Mouse (Mus musculus): Measurements from ENCODE around the gene Kcnq1. TPM values are rescaled to one million over a fixed set of nuclear protein-coding genes. Genes with fewer than 3 reads are reported as not detected.

Kcnq1 gene
- polyA plus RNA-seq, 1 experiment from 2014 or later, result 1.0 TPM

- H3K27me3 ChIP-seq (replicated peaks; ENCODE audit: low read depth, poor library complexity, severe bottlenecking), result peaks cover 42% of the 10 kb centered on the region
- no peak overlapping the region for H3K4me3 ChIP-seq
- peak; percentile 4 for DNase-seq (ENCODE audit: low spot score)
- WGBS, result 90% methylated on average over 7 of the region's 7 CpGs
- H3K4me1 ChIP-seq, result 0 out of 2 replicates have a peak, but pooled peaks cover 2% of the 10 kb centered on the region
- no peaks in the 10 kb centered on the region for H3K9me3 ChIP-seq
- no peaks in the 10 kb centered on the region for H3K36me3 ChIP-seq (replicated peaks)
- no peak overlapping the region for H3K27ac ChIP-seq (replicated peaks)
Observed at GRCm38 (mm10) chr7:143194064-143194463, 87.9 kb downstream of the Kcnq1 start.

DNA sequence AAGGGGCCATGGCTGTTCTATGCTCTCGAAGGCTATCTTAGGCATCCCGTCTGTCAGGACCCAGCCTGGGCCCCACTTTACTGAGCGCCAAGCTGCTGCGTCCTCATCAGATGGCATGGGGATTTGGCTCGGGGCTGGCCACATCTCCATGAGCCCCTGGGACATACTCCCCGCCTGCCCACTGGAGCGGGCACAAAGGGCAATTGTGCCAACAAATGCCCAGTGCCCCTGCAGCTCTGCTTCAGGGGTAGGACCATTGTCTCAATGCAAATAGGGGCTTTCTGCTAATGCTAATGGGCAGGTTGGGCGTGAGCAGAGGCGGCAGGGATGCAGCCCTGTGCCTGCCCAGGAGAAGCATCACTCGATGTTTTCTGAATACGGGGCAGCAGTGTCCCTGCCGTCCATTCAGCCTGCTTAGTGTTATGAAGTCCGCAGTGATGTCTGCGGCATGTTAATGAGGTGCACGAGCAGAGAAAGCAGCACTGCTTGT lies 91.8 kb downstream of the Kcnq1 start:
- H3K27me3 ChIP-seq (replicated peaks; ENCODE audit: low read depth, poor library complexity, severe bottlenecking), result peaks cover 37% of the 10 kb centered on the region
- WGBS, result 52% methylated on average over 15 of the region's 15 CpGs
- H3K4me1 ChIP-seq, result 0 out of 2 replicates have a peak, but pooled peaks cover 2% of the 10 kb centered on the region
- DNase-seq (ENCODE audit: low spot score), result peak; percentile 8
- H3K36me3 ChIP-seq (replicated peaks), result no peaks in the 10 kb centered on the region
- H3K27ac ChIP-seq (replicated peaks), result no peak overlapping the region
- H3K9me3 ChIP-seq, result no peaks in the 10 kb centered on the region
- no peak overlapping the region for H3K4me3 ChIP-seq

- Histone ChIP-seq H3K36me3 (replicated peaks) (no peaks in the 10 kb centered on the region), H3K27ac (replicated peaks) (no peak overlapping the region), H3K4me1 (0 out of 2 replicates have a peak, but pooled peaks cover 2% of the 10 kb centered on the region), H3K4me3 (no peak overlapping the region), H3K9me3 (no peaks in the 10 kb centered on the region), H3K27me3 (replicated peaks; ENCODE audit: low read depth, poor library complexity, severe bottlenecking) (peaks cover 37% of the 10 kb centered on the region)
- 57% methylated on average over 7 of the region's 7 CpGs for WGBS
- no peak for DNase-seq (ENCODE audit: low spot score)
Observed at GRCm38 (mm10) chr7:143198443-143198842, 92.3 kb downstream of the Kcnq1 start.

- WGBS, result 83% methylated on average over 2 of the region's 2 CpGs
- H3K27me3 ChIP-seq (replicated peaks; ENCODE audit: low read depth, poor library complexity, severe bottlenecking), result peaks cover 30% of the 10 kb centered on the region
- DNase-seq (ENCODE audit: low spot score), result no peak
- no peaks in the 10 kb centered on the region for H3K9me3 ChIP-seq
- 0 out of 2 replicates have a peak, but pooled peaks cover 2% of the 10 kb centered on the region for H3K4me1 ChIP-seq
- H3K4me3 ChIP-seq, result no peak overlapping the region
- no peak overlapping the region for H3K27ac ChIP-seq (replicated peaks)
- no peaks in the 10 kb centered on the region for H3K36me3 ChIP-seq (replicated peaks)
Observed at GRCm38 (mm10) chr7:143201255-143201654, 95.1 kb downstream of the Kcnq1 start.

DNA sequence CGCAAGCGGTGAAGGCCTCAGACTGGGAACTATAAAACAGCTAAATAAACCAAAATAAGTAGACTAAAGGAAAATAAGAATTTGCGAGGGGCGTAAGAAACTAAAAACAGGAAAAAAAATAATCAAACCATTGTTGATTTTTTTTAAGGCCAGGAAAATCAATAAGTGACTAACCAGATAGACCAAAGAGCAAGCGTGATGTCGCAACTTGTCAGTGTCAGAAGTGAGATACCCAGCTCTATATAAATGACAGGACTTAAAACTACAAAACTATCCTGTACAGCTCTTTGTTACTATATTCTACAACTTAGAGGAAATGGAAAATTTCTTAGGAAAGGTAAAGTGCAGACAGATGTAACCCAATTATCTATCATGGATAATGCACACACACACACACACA lies 97.7 kb downstream of the Kcnq1 start:
- Histone ChIP-seq H3K27me3 (replicated peaks; ENCODE audit: low read depth, poor library complexity, severe bottlenecking) (peaks cover 4% of the 10 kb centered on the region), H3K9me3 (no peaks in the 10 kb centered on the region), H3K4me3 (no peak overlapping the region), H3K4me1 (no peaks in the 10 kb centered on the region), H3K27ac (replicated peaks) (no peak overlapping the region), H3K36me3 (replicated peaks) (no peaks in the 10 kb centered on the region)
- DNase-seq (ENCODE audit: low spot score), result no peak
- 95% methylated on average over 6 of the region's 6 CpGs for WGBS

- Histone ChIP-seq H3K9me3 (no peaks in the 10 kb centered on the region), H3K27me3 (replicated peaks; ENCODE audit: low read depth, poor library complexity, severe bottlenecking) (no peaks in the 10 kb centered on the region), H3K36me3 (replicated peaks) (no peaks in the 10 kb centered on the region), H3K27ac (replicated peaks) (no peak overlapping the region), H3K4me1 (no peaks in the 10 kb centered on the region), H3K4me3 (no peak overlapping the region)
- DNase-seq (ENCODE audit: low spot score), result no peak
- WGBS, result 50% methylated on average over 4 of the region's 4 CpGs
Observed at GRCm38 (mm10) chr7:143207044-143207443, 100.9 kb downstream of the Kcnq1 start.

GRCm38 (mm10) chr7:143210796-143211195 lies 104.6 kb downstream of the Kcnq1 start:
- no peaks in the 10 kb centered on the region for H3K27me3 ChIP-seq (replicated peaks; ENCODE audit: low read depth, poor library complexity, severe bottlenecking)
- no peaks in the 10 kb centered on the region for H3K36me3 ChIP-seq (replicated peaks)
- H3K4me1 ChIP-seq, result no peaks in the 10 kb centered on the region
- 82% methylated on average over 4 of the region's 4 CpGs for WGBS
- H3K27ac ChIP-seq (replicated peaks), result no peak overlapping the region
- H3K4me3 ChIP-seq, result no peak overlapping the region
- H3K9me3 ChIP-seq, result no peaks in the 10 kb centered on the region
- no peak for DNase-seq (ENCODE audit: low spot score)

DNA sequence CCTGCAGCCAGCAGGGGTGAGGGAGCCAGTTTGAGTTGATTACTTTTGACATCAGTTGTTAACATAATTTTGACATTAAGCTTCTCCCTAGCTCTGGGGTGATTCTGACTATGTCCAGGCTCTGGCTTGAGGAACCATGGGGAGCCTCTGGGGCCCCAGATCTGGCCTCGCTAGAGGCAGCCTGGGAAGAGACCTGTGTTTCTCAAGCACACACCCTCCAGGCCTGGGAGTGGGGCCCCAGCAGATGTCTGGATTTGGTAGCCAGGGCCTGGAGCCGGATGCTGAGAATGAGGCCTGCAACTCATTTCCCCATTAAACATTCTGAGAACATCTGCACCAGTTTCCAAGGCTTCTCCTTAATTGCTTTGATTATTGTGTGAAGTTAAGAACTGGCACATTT lies 145.0 kb downstream of the Kcnq1 start:
- Histone ChIP-seq H3K27ac (replicated peaks) (no peak overlapping the region), H3K9me3 (peaks cover 31% of the 10 kb centered on the region), H3K27me3 (replicated peaks; ENCODE audit: low read depth, poor library complexity, severe bottlenecking) (no peaks in the 10 kb centered on the region), H3K36me3 (replicated peaks) (peaks cover 79% of the 10 kb centered on the region), H3K4me1 (peaks cover 16% of the 10 kb centered on the region), H3K4me3 (no peak overlapping the region)
- peak; percentile 63 for DNase-seq (ENCODE audit: low spot score)
- WGBS, result 60% methylated on average over 2 of the region's 2 CpGs

DNA sequence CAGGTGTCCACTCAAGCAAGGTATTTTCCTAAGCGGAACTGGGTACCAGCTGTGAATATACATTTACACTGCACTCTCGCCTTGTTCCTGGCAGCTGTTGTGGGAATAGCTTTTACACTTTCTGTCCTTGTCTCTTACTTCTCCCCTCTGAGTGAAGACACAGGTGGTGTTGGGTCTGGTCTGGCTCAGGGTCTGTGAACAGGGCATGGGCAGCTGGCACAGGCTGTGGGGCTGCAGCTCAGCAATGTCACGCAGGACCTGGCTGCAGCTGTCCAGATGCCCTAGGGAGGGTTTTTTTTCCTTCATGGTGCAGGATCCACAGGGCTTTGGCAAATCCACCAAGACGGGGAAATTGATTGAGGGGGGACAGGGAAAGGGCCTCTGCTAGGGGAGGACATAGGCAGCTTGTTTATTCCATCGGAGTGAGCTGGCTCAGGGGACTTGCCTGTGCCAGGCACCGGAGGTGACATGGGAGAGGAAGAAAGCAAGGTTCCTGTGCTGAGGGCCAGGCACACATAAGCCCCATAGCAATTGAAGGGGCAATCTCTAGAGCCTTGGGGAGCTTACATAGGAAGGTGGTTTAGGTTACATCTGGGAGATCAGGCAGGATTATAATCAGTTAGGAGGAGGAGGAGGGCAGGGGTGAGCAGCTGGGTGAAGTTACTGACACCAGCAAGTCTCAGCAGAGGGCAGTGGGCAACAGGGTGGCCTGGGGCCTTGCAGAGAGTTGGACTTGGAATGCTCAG lies 147.1 kb downstream of the Kcnq1 start:
- H3K36me3 ChIP-seq (replicated peaks), result peaks cover 88% of the 10 kb centered on the region
- H3K9me3 ChIP-seq, result peaks cover 31% of the 10 kb centered on the region
- H3K4me1 ChIP-seq, result peaks cover 16% of the 10 kb centered on the region
- 77% methylated on average over 6 of the region's 6 CpGs for WGBS
- no peak overlapping the region for H3K4me3 ChIP-seq
- H3K27me3 ChIP-seq (replicated peaks; ENCODE audit: low read depth, poor library complexity, severe bottlenecking), result no peaks in the 10 kb centered on the region
- no peak overlapping the region for H3K27ac ChIP-seq (replicated peaks)
- DNase-seq (ENCODE audit: low spot score), result no peak

- 92% methylated on average over 2 of the region's 2 CpGs for WGBS
- DNase-seq (ENCODE audit: low spot score), result no peak
- no peak overlapping the region for H3K27ac ChIP-seq (replicated peaks)
- H3K9me3 ChIP-seq, result peaks cover 23% of the 10 kb centered on the region
- peaks cover 16% of the 10 kb centered on the region for H3K4me1 ChIP-seq
- H3K4me3 ChIP-seq, result no peak overlapping the region
- peaks cover 80% of the 10 kb centered on the region for H3K36me3 ChIP-seq (replicated peaks)
- H3K27me3 ChIP-seq (replicated peaks; ENCODE audit: low read depth, poor library complexity, severe bottlenecking), result no peaks in the 10 kb centered on the region
Observed at GRCm38 (mm10) chr7:143254901-143255300, 148.7 kb downstream of the Kcnq1 start.

DNA sequence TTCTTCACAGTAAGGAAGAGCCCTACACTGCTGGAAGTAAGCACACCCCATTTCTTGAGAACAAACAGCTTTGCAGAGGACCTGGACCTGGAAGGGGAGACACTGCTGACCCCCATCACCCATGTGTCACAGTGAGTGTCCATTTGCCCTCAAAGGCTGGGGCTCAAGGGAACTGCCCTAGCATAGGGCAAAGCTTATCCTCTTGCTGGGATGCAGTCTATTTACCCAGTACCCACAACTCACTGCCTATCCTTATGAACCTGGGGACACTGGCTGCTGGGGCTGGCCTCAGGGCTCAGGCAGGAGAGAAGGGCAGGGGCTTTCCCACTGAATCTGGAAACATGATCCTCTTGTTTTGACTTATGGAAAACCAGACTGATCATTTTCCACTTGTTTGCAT lies 155.1 kb downstream of the Kcnq1 start:
- Histone ChIP-seq H3K27me3 (replicated peaks; ENCODE audit: low read depth, poor library complexity, severe bottlenecking) (no peaks in the 10 kb centered on the region), H3K9me3 (no peaks in the 10 kb centered on the region), H3K4me3 (no peak overlapping the region), H3K27ac (replicated peaks) (no peak overlapping the region), H3K4me1 (peaks cover 37% of the 10 kb centered on the region), H3K36me3 (replicated peaks) (peaks cover 76% of the 10 kb centered on the region)
- no peak for DNase-seq (ENCODE audit: low spot score)

DNA sequence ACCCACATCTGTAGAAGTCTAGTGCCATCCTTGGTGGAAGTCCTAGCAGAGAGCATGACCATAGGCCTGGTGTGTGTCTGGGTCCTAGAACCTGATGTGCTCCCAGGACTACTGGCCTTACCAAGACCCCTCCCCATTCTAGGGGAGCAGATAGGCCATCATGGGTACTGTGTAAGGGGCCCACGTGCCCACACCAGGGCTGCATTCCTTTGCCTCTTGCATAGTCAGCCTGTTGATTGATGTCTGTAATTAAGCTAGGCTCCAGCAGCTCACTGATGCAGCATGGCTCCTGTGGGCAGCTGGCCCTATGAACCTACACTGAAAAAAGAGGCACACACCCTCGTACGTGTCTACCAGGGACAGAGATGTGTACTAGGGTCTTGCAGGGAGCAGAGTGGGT lies 157.4 kb downstream of the Kcnq1 start:
- peaks cover 67% of the 10 kb centered on the region for H3K36me3 ChIP-seq (replicated peaks)

GRCm38 (mm10) chr7:143263966-143264365 lies 157.8 kb downstream of the Kcnq1 start:
- Histone ChIP-seq H3K27ac (replicated peaks) (no peak overlapping the region), H3K9me3 (no peaks in the 10 kb centered on the region), H3K4me3 (no peak overlapping the region), H3K4me1 (peaks cover 48% of the 10 kb centered on the region), H3K36me3 (replicated peaks) (peaks cover 69% of the 10 kb centered on the region), H3K27me3 (replicated peaks; ENCODE audit: low read depth, poor library complexity, severe bottlenecking) (no peaks in the 10 kb centered on the region)
- DNase-seq (ENCODE audit: low spot score), result no peak
- WGBS, result 91% methylated on average over 4 of the region's 4 CpGs

More for the DNA sequence above, 157.4 kb downstream of the Kcnq1 start:
- H3K4me1 ChIP-seq, result peaks cover 48% of the 10 kb centered on the region
- no peak for DNase-seq (ENCODE audit: low spot score)
- H3K27me3 ChIP-seq (replicated peaks; ENCODE audit: low read depth, poor library complexity, severe bottlenecking), result no peaks in the 10 kb centered on the region
- 68% methylated on average over 3 of the region's 3 CpGs for WGBS
- H3K27ac ChIP-seq (replicated peaks), result no peak overlapping the region
- no peaks in the 10 kb centered on the region for H3K9me3 ChIP-seq
- H3K4me3 ChIP-seq, result no peak overlapping the region

Data from embryonic facial prominence, embryonic 10.5 days (tissue).